Mouse (Mus musculus) intestine, embryonic 15.5 days (tissue): ENCODE data around the gene Nepro. TPM values are rescaled to one million over a fixed set of nuclear protein-coding genes. Genes with fewer than 3 reads are reported as not detected.
A peak's percentile ranks its signal among the peaks of the same experiment; 100 is the strongest.

Experiments used
- ATAC-seq: fragments of 200-750 bp; cut with Nextera tagmentation; 2 replicates; pipeline ENCODE4 v1.8.0; 2017; ENCODE audit warnings: moderate TSS enrichment, moderate library complexity
- H3K27ac ChIP-seq: fragments of 300-500 bp; sonication (generic); 2 replicates; pipeline ENCODE4 v1.5.1; 2015; ENCODE audit warnings: mild to moderate bottlenecking, inconsistent platforms
- H3K27me3 ChIP-seq: fragments of 300-500 bp; sonication (generic); replicated peaks from 2 replicates; pipeline ENCODE4 v1.6.1; 2015; ENCODE audit warnings: inconsistent platforms
- H3K36me3 ChIP-seq: fragments of 300-500 bp; sonication (generic); 2 replicates; pipeline ENCODE4 v1.6.1; 2015; ENCODE audit warnings: inconsistent platforms
- H3K4me1 ChIP-seq: fragments of 300-500 bp; sonication (generic); replicated peaks from 2 replicates; pipeline ENCODE4 v1.6.1; 2015; ENCODE audit warnings: inconsistent platforms
- H3K4me2 ChIP-seq: fragments of 300-500 bp; sonication (generic); replicated peaks from 2 replicates; pipeline ENCODE4 v1.6.1; 2015; ENCODE audit warnings: mild to moderate bottlenecking, inconsistent platforms
- H3K4me3 ChIP-seq: fragments of 300-500 bp; sonication (generic); replicated peaks from 2 replicates; pipeline ENCODE4 v1.5.1; 2015; ENCODE audit warnings: inconsistent platforms
- H3K9ac ChIP-seq: fragments of 300-500 bp; sonication (generic); 2 replicates; pipeline ENCODE4 v1.6.1; 2015; ENCODE audit warnings: inconsistent platforms
- H3K9me3 ChIP-seq: fragments of 300-500 bp; sonication (generic); 2 replicates; pipeline ENCODE4 v1.6.1; 2016; ENCODE audit warnings: inconsistent platforms
- WGBS: fragments of 180-500 bp; shearing (Covaris S2); methylation state at CpG from one replicate; pipeline ENCODE4 v1.1.7; 2015; 5-methylcytosine and 5-hydroxymethylcytosine counted together
- polyA plus RNA-seq: library from polyadenylated mRNA; unstranded; fragments of >200 nt; fragmentation: Nextera tagmentation; extraction: Ambion mirVana; gene quantifications from 2 replicates; pipeline ENCODE4 v1.2.1, GENCODE M21; 2015

Nepro gene
- polyA plus RNA-seq, 1 experiment from 2014 or later: 7.6 TPM

GRCm38 (mm10) chr16:44717141-44717634 lies 6.9 kb upstream of the Nepro start:
- Histone ChIP-seq H3K4me3 (no peak overlapping the region), H3K36me3 (peaks cover 5% of the 10 kb centered on the region; the same call in 1 of the 2 replicates), H3K4me2 (no peak overlapping the region), H3K27me3 (no peaks in the 10 kb centered on the region), H3K9ac (no peak overlapping the region), H3K4me1 (no peaks in the 10 kb centered on the region), H3K9me3 (no peaks in the 10 kb centered on the region), H3K27ac (no peak overlapping the region)
- 80% methylated on average over 2 of the region's 2 CpGs for WGBS
- ATAC-seq: peak; percentile 55

- H3K4me2 ChIP-seq: no peak overlapping the region
Observed at GRCm38 (mm10) chr16:44717838-44718237, 6.3 kb upstream of the Nepro start.

DNA sequence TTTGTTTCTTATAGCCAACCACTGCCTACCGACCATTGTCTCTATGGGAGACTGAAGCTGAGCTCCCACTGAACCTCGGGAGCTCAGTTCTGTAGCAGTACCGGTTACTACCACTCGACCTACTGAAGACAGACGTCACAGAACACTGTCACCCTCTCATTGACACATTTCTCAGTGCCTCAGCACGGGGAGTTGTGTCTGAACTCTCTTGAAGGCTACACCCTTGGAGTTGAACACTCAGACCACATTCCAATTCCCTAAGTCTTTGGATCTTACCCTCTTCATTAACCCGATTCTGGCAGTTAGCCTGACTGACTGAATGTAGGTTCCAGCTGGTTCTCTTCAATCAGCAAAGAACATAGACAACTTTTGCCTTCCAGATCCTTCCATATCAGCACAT lies 4.8 kb upstream of the Nepro start:
- H3K4me2 ChIP-seq: no peak overlapping the region
- no peak overlapping the region for H3K4me3 ChIP-seq
- 74% methylated on average over 7 of the region's 7 CpGs for WGBS
- no peak for ATAC-seq
- H3K27ac ChIP-seq: no peak overlapping the region
- H3K9me3 ChIP-seq: no peaks in the 10 kb centered on the region
- H3K27me3 ChIP-seq: no peaks in the 10 kb centered on the region
- H3K4me1 ChIP-seq: peaks cover 3% of the 10 kb centered on the region
- peaks cover 5% of the 10 kb centered on the region; the same call in 1 of the 2 replicates for H3K36me3 ChIP-seq
- H3K9ac ChIP-seq: no peak overlapping the region

More at GRCm38 (mm10) chr16:44717838-44718237, 6.3 kb upstream of the Nepro start:
- no peaks in the 10 kb centered on the region; the same call in 1 of the 2 replicates for H3K4me1 ChIP-seq
- peaks cover 5% of the 10 kb centered on the region; the same call in 1 of the 2 replicates for H3K36me3 ChIP-seq
- H3K27me3 ChIP-seq: no peaks in the 10 kb centered on the region
- H3K27ac ChIP-seq: no peak overlapping the region
- 68% methylated on average over 2 of the region's 2 CpGs for WGBS
- H3K4me3 ChIP-seq: no peak overlapping the region
- ATAC-seq: no peak
- no peaks in the 10 kb centered on the region for H3K9me3 ChIP-seq
- no peak overlapping the region for H3K9ac ChIP-seq

GRCm38 (mm10) chr16:44720518-44720917 lies 3.6 kb upstream of the Nepro start:
- no peak for ATAC-seq
- H3K4me2 ChIP-seq: no peak overlapping the region
- H3K27me3 ChIP-seq: no peaks in the 10 kb centered on the region
- no peak overlapping the region for H3K9ac ChIP-seq
- peaks cover 6% of the 10 kb centered on the region for H3K4me1 ChIP-seq
- no peaks in the 10 kb centered on the region for H3K9me3 ChIP-seq
- H3K27ac ChIP-seq: no peak overlapping the region
- WGBS: 89% methylated on average over 3 of the region's 3 CpGs
- H3K4me3 ChIP-seq: no peak overlapping the region
- H3K36me3 ChIP-seq: peaks cover 5% of the 10 kb centered on the region; the same call in 1 of the 2 replicates

- Histone ChIP-seq H3K27ac (0 out of 2 replicates have a peak overlapping the region, but pooled peaks have one; percentile 7), H3K36me3 (peaks cover 5% of the 10 kb centered on the region; the same call in 1 of the 2 replicates), H3K9ac (no peak overlapping the region), H3K4me1 (peaks cover 9% of the 10 kb centered on the region), H3K27me3 (no peaks in the 10 kb centered on the region), H3K9me3 (no peaks in the 10 kb centered on the region), H3K4me3 (no peak overlapping the region), H3K4me2 (peak overlapping the region; percentile 2; the same call in 1 of the 2 replicates)
- 58% methylated on average over 2 of the region's 2 CpGs for WGBS
- ATAC-seq: no peak
Observed at GRCm38 (mm10) chr16:44722666-44723065, 1.4 kb upstream of the Nepro start.

DNA sequence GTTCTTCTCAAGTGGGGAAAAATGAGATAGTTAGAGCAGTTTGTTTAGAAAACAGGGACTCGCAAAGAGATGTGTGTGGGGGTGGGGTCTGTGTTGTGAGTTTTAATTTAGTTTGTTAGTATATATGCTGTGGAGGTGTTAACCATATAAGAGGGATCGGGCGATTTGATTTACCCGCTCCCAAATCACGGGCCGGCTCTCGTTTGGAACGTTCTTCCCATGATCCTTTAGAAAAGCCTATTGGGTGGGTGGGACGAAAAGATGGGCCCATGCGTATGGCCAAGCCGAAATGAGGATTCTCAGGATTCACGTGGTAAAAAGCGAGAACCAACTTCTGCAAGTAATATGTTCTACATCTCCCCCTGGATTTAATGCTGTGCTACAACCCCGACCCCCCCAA lies 746 bp downstream of the Nepro start:
- H3K9me3 ChIP-seq: no peaks in the 10 kb centered on the region
- peak overlapping the region; percentile 62 for H3K4me2 ChIP-seq
- peak overlapping the region; percentile 95 for H3K27ac ChIP-seq
- H3K27me3 ChIP-seq: no peaks in the 10 kb centered on the region
- peak overlapping the region; percentile 93 for H3K9ac ChIP-seq
- WGBS: under 1% methylated on average over 14 of the region's 14 CpGs
- H3K4me1 ChIP-seq: peaks cover 9% of the 10 kb centered on the region
- peaks cover 2% of the 10 kb centered on the region; the same call in 1 of the 2 replicates for H3K36me3 ChIP-seq
- peak; percentile 36 for ATAC-seq
- peak overlapping the region; percentile 92 for H3K4me3 ChIP-seq

GRCm38 (mm10) chr16:44725286-44726223 lies 1.5 kb downstream of the Nepro start:
- 41% methylated on average over 14 of the region's 14 CpGs for WGBS
- Histone ChIP-seq H3K4me3 (peak overlapping the region; percentile 92), H3K27ac (peak overlapping the region; percentile 95; the same call in 1 of the 2 replicates), H3K27me3 (no peaks in the 10 kb centered on the region), H3K9ac (peak overlapping the region; percentile 93), H3K4me2 (peak overlapping the region; percentile 62), H3K9me3 (no peaks in the 10 kb centered on the region), H3K4me1 (peaks cover 9% of the 10 kb centered on the region), H3K36me3 (no peaks in the 10 kb centered on the region)
- ATAC-seq: no peak

GRCm38 (mm10) chr16:44727525-44727924 lies 3.4 kb downstream of the Nepro start:
- no peak for ATAC-seq
- no peak overlapping the region for H3K27ac ChIP-seq
- H3K9me3 ChIP-seq: no peaks in the 10 kb centered on the region
- no peaks in the 10 kb centered on the region for H3K27me3 ChIP-seq
- peaks cover 11% of the 10 kb centered on the region; the same call in 1 of the 2 replicates for H3K36me3 ChIP-seq
- H3K4me1 ChIP-seq: peaks cover 9% of the 10 kb centered on the region
- H3K4me2 ChIP-seq: no peak overlapping the region
- no peak overlapping the region for H3K4me3 ChIP-seq
- 91% methylated on average over 3 of the region's 3 CpGs for WGBS
- H3K9ac ChIP-seq: no peak overlapping the region

DNA sequence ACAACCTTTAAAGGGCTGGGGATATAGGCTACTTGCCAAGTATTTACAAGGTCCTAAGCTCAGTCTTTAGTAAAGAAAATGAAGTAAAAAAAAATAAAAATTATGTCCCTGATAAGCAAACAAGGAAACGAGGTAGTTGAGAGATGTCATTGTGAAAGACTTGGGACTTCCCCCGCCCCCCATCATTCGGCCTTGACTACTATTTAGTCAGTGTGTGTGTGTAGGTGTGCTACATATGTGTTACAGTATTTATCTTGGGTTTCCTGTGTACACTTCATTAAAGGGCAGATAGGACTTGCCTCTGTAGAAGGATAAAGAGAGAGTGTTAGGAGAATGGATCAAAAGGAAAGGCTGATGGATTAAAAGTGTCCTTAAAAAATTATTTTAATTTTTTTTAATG lies 10.0 kb downstream of the Nepro start:
- no peaks in the 10 kb centered on the region for H3K27me3 ChIP-seq
- H3K27ac ChIP-seq: no peak overlapping the region
- H3K4me2 ChIP-seq: no peak overlapping the region
- H3K4me1 ChIP-seq: 0 out of 2 replicates have a peak, but pooled peaks cover 2% of the 10 kb centered on the region
- H3K9me3 ChIP-seq: no peaks in the 10 kb centered on the region
- no peak overlapping the region for H3K9ac ChIP-seq
- peaks cover 23% of the 10 kb centered on the region; the same call in 1 of the 2 replicates for H3K36me3 ChIP-seq
- peak; percentile 46; the same call in 1 of the 2 replicates for ATAC-seq
- H3K4me3 ChIP-seq: no peak overlapping the region
- WGBS: 71% methylated on average over 3 of the region's 3 CpGs

DNA sequence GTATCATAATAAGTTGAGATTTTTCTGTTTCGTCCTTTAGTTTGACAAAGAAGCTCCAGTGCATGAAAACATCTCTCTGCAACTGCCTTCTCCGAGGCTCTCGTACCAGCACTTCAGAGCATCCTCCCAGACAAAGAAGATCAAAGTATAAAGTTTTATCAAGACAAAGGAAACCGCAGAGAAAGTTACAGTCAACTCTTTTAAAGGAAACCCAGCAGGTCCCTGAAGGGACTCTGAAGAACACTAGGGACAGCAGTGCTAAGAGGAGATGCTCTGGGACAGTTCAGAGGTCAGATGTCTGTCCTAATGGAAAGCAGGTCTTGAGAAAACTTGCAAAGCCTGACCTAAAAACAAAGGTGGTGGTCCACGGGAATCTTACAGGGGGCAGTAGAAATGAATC lies 11.6 kb downstream of the Nepro start:
- 87% methylated on average over 5 of the region's 5 CpGs for WGBS
- peaks cover 26% of the 10 kb centered on the region for H3K36me3 ChIP-seq

GRCm38 (mm10) chr16:44736118-44736517 lies 12.0 kb downstream of the Nepro start:
- no peak overlapping the region for H3K9ac ChIP-seq
- 0 out of 2 replicates have a peak, but pooled peaks cover 2% of the 10 kb centered on the region for H3K4me1 ChIP-seq
- H3K9me3 ChIP-seq: no peaks in the 10 kb centered on the region
- no peak overlapping the region for H3K27ac ChIP-seq
- 0 out of 2 replicates have a peak, but pooled peaks have one; percentile 37 for ATAC-seq
- H3K4me2 ChIP-seq: no peak overlapping the region
- H3K36me3 ChIP-seq: peaks cover 22% of the 10 kb centered on the region
- H3K27me3 ChIP-seq: no peaks in the 10 kb centered on the region
- WGBS: 69% methylated on average over 4 of the region's 4 CpGs
- H3K4me3 ChIP-seq: no peak overlapping the region

More for the DNA sequence above, 11.6 kb downstream of the Nepro start:
- H3K27me3 ChIP-seq: no peaks in the 10 kb centered on the region
- ATAC-seq: no peak
- H3K27ac ChIP-seq: no peak overlapping the region
- H3K4me3 ChIP-seq: no peak overlapping the region
- H3K4me2 ChIP-seq: no peak overlapping the region
- H3K9me3 ChIP-seq: no peaks in the 10 kb centered on the region
- H3K9ac ChIP-seq: no peak overlapping the region
- H3K4me1 ChIP-seq: 0 out of 2 replicates have a peak, but pooled peaks cover 2% of the 10 kb centered on the region

GRCm38 (mm10) chr16:44742753-44743152 lies 18.7 kb downstream of the Nepro start:
- H3K27me3 ChIP-seq: no peaks in the 10 kb centered on the region
- H3K27ac ChIP-seq: no peak overlapping the region

More at GRCm38 (mm10) chr16:44742753-44743152, 18.7 kb downstream of the Nepro start:
- ATAC-seq: no peak
- H3K9me3 ChIP-seq: no peaks in the 10 kb centered on the region
- no peak overlapping the region for H3K4me2 ChIP-seq
- 98% methylated on average over 1 of the region's 1 CpGs for WGBS
- peaks cover 10% of the 10 kb centered on the region for H3K36me3 ChIP-seq
- H3K4me3 ChIP-seq: no peak overlapping the region
- H3K9ac ChIP-seq: no peak overlapping the region
- peaks cover 7% of the 10 kb centered on the region for H3K4me1 ChIP-seq
